Mouse (Mus musculus) heart, adult 2 months (tissue): Measurements from ENCODE around the gene Plxnb3.

ENCODE experiments used
- CTCF ChIP-seq: fragments of 200-600 bp; IDR thresholded peaks from 2 replicates; pipeline ENCODE4 v1.8.1; 2022; ENCODE audit warnings: antibody characterized with exemption, mild to moderate bottlenecking, moderate library complexity
- EP300 ChIP-seq: fragments of 200-500 bp; IDR thresholded peaks from 2 replicates; pipeline ENCODE4 v1.6.1; 2011; ENCODE audit warnings: low read depth, low read length, control low read depth; ENCODE audit not compliant: insufficient read depth

- TF ChIP-seq CTCF (no peak), EP300 (no peak)
These were observed 40.6 kb downstream of the Plxnb3 start for GRCm38 (mm10) chrX:73797511-73797910.
